Mouse (Mus musculus): ENCODE measurements around the gene Med27.

Med27 gene

GRCm38 (mm10) chr2:29400234-29400633 lies 53.6 kb downstream of the Med27 start:
- DNase-seq (ENCODE audit: low spot score), result no peak

- no peak for DNase-seq (ENCODE audit: low spot score)
Observed at GRCm38 (mm10) chr2:29400812-29401211, 54.2 kb downstream of the Med27 start.

GRCm38 (mm10) chr2:29401868-29402267 lies 55.2 kb downstream of the Med27 start:
- no peak for DNase-seq (ENCODE audit: low spot score)

- no peak for DNase-seq (ENCODE audit: low spot score)
Observed at GRCm38 (mm10) chr2:29402550-29403076, 56.0 kb downstream of the Med27 start.

GRCm38 (mm10) chr2:29403799-29404530 lies 57.3 kb downstream of the Med27 start:
- DNase-seq (ENCODE audit: low spot score), result no peak

- no peak for DNase-seq (ENCODE audit: low spot score)
Observed at GRCm38 (mm10) chr2:29404931-29405330, 58.3 kb downstream of the Med27 start.

GRCm38 (mm10) chr2:29405848-29406247 lies 59.2 kb downstream of the Med27 start:
- DNase-seq (ENCODE audit: low spot score), result no peak

- DNase-seq (ENCODE audit: low spot score), result no peak
Observed at GRCm38 (mm10) chr2:29407350-29407749, 60.7 kb downstream of the Med27 start.

GRCm38 (mm10) chr2:29407764-29408163 lies 61.1 kb downstream of the Med27 start:
- no peak for DNase-seq (ENCODE audit: low spot score)

GRCm38 (mm10) chr2:29410884-29411283 lies 64.3 kb downstream of the Med27 start:
- DNase-seq (ENCODE audit: low spot score), result no peak

- DNase-seq (ENCODE audit: low spot score), result no peak
Observed at GRCm38 (mm10) chr2:29412458-29412857, 65.8 kb downstream of the Med27 start.

GRCm38 (mm10) chr2:29413259-29413993 lies 66.8 kb downstream of the Med27 start:
- DNase-seq (ENCODE audit: low spot score), result no peak

- no peak for DNase-seq (ENCODE audit: low spot score)
Observed at GRCm38 (mm10) chr2:29414852-29415473, 68.3 kb downstream of the Med27 start.

GRCm38 (mm10) chr2:29418498-29418897 lies 71.9 kb downstream of the Med27 start:
- no peak for DNase-seq (ENCODE audit: low spot score)

GRCm38 (mm10) chr2:29419434-29419833 lies 72.8 kb downstream of the Med27 start:
- no peak for DNase-seq (ENCODE audit: low spot score)

GRCm38 (mm10) chr2:29419946-29420345 lies 73.3 kb downstream of the Med27 start:
- DNase-seq (ENCODE audit: low spot score), result no peak

- DNase-seq (ENCODE audit: low spot score), result no peak
Observed at GRCm38 (mm10) chr2:29422126-29422840, 75.7 kb downstream of the Med27 start.

- DNase-seq (ENCODE audit: low spot score), result no peak
Observed at GRCm38 (mm10) chr2:29423059-29423458, 76.4 kb downstream of the Med27 start.

GRCm38 (mm10) chr2:29425386-29425785 lies 78.8 kb downstream of the Med27 start:
- DNase-seq (ENCODE audit: low spot score), result no peak

- no peak for DNase-seq (ENCODE audit: low spot score)
Observed at GRCm38 (mm10) chr2:29426684-29427083, 80.1 kb downstream of the Med27 start.

GRCm38 (mm10) chr2:29432565-29432964 lies 85.9 kb downstream of the Med27 start:
- no peak for DNase-seq (ENCODE audit: low spot score)

GRCm38 (mm10) chr2:29436376-29436775 lies 89.8 kb downstream of the Med27 start:
- no peak for DNase-seq (ENCODE audit: low spot score)
